In the genomic region with DNA sequence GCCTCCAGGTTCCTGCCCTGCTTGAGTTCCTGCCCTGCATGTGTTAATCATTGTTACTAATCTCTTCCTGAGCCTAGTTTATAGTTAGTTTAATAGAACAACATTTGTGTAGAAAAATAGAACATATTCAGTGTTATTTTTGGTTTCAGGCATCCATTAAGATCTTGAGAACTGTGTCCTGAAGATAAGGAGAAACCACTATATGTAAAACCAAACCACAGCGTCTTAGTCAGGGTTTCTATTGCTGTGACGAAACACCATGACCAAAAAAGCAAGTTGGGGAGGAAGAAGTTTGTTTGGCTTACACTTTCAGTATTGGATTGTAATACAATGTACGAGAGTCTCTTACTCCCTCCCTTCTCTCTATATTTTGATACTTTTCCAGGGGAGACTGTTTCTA, we compare ENCODE assay signal across 28 mouse cellular contexts. TPM values are rescaled to one million over a fixed set of nuclear protein-coding genes. Genes with fewer than 3 reads are reported as not detected.
DNase-seq lines count a peak whose midpoint lies in the region; ATAC-seq and TF ChIP-seq lines count a peak whose summit lies in the region.
"Had no signal": no experiment of that assay in that cellular context is flagged by ENCODE, and none has a peak within 500 bp of the region (broad histone marks: within the 10 kb centered on the region; RNA-seq: fewer than 3 reads in every experiment).

No protein-coding gene starts in this region.

- peaks cover 6% of the 10 kb centered on the region; the same call in 1 of the 2 replicates for H3K4me1 ChIP-seq in kidney, adult 2 months (ENCODE audit: control insufficient read depth, insufficient read depth, low read length)
- H3K4me1 ChIP-seq in kidney, embryonic 14.5 days (ENCODE audit: control insufficient read depth, insufficient read depth, low read length): peaks cover 8% of the 10 kb centered on the region; the same call in 1 of the 2 replicates
- H3K4me1 ChIP-seq: embryonic facial prominence, embryonic 15.5 days; heart, embryonic 12.5 days; heart, embryonic 15.5 days had no signal

- no peak for TF ChIP-seq POLR2A in kidney, adult 2 months (IDR thresholded peaks at IDR 0.05; ENCODE audit: low read depth, low read length)

- DNase-seq in kidney, adult 2 months: peak; percentile 34
- DNase-seq in adrenal gland, adult (ENCODE audit: inconsistent age in 2 of 2, low spot score in 1 of 2): no peak
- no peak for DNase-seq in retina, postnatal 1 day
- DNase-seq: adrenal gland, adult 8-10 months; adrenal gland, postnatal 36 days; cerebellum, adult 18-20 months; cerebellum, adult 9-10 months; cerebellum, postnatal 14 days; forebrain, postnatal 0 days; gastrocnemius, adult 2 months; gastrocnemius, postnatal 14 days; heart, adult 18-20 months; heart, postnatal 10 days; heart, postnatal 36 days had no signal

- no peaks in the 10 kb centered on the region for H3K36me3 ChIP-seq in kidney, adult 2 months (ENCODE audit: control insufficient read depth, insufficient read depth, low read length)
- no peaks in the 10 kb centered on the region for H3K36me3 ChIP-seq in kidney, embryonic 14.5 days (ENCODE audit: control insufficient read depth, insufficient read depth, low read length)
- H3K36me3 ChIP-seq: embryonic facial prominence, embryonic 15.5 days; heart, embryonic 12.5 days; heart, embryonic 15.5 days had no signal

- H3K27ac ChIP-seq in kidney, adult 2 months (ENCODE audit: insufficient read depth, low read depth, low read length): no peak overlapping the region; the same call in 1 of the 2 replicates
- no peak overlapping the region for H3K27ac ChIP-seq in kidney, embryonic 14.5 days (ENCODE audit: low read depth, low read length)
- H3K27ac ChIP-seq: embryonic facial prominence, embryonic 15.5 days; gastrocnemius, adult 2 months; heart, embryonic 15.5 days; hindbrain, embryonic 14.5 days; hindbrain, postnatal 0 days had no signal

- H3K9me3 ChIP-seq in kidney, embryonic 14.5 days (ENCODE audit: control insufficient read depth, low read length): no peaks in the 10 kb centered on the region
- H3K9me3 ChIP-seq: embryonic facial prominence, embryonic 15.5 days; heart, embryonic 12.5 days; heart, embryonic 15.5 days had no signal

- H3K27me3 ChIP-seq in kidney, adult 2 months (replicated peaks; ENCODE audit: control insufficient read depth, insufficient read depth, low read length): no peaks in the 10 kb centered on the region
- no peaks in the 10 kb centered on the region for H3K27me3 ChIP-seq in kidney, embryonic 14.5 days (ENCODE audit: control insufficient read depth, insufficient read depth, low read length)
- H3K27me3 ChIP-seq: embryonic facial prominence, embryonic 15.5 days; heart, embryonic 12.5 days; heart, embryonic 15.5 days had no signal

- 61% methylated on average over 3 of the region's 3 CpGs for WGBS in kidney, adult 2 months
- 82% methylated on average over 3 of the region's 3 CpGs for WGBS in kidney, embryonic 14.5 days

- no peak overlapping the region for H3K4me2 ChIP-seq in kidney, embryonic 14.5 days (replicated peaks; ENCODE audit: low read depth, low read length)
- H3K4me2 ChIP-seq: embryonic facial prominence, embryonic 15.5 days; heart, embryonic 12.5 days; heart, embryonic 15.5 days; hindbrain, embryonic 14.5 days had no signal

- no peak overlapping the region for H3K4me3 ChIP-seq in kidney, adult 2 months (ENCODE audit: insufficient read depth, low read depth, low read length)
- no peak overlapping the region for H3K4me3 ChIP-seq in kidney, embryonic 14.5 days (ENCODE audit: low read length)
- H3K4me3 ChIP-seq: embryonic facial prominence, embryonic 15.5 days; gastrocnemius, adult 2 months; heart, embryonic 12.5 days; heart, embryonic 15.5 days had no signal

- H3K9ac ChIP-seq in kidney, embryonic 14.5 days (ENCODE audit: low read depth, low read length): no peak overlapping the region
- H3K9ac ChIP-seq: embryonic facial prominence, embryonic 15.5 days; forebrain, postnatal 0 days; heart, embryonic 12.5 days; heart, embryonic 15.5 days; hindbrain, embryonic 14.5 days had no signal

- no peak for ATAC-seq in kidney, embryonic 14.5 days (ENCODE audit: low FRiP score, low TSS enrichment)
- peak; percentile 80 for ATAC-seq in common myeloid progenitor, adult 5-6 weeks (replicated peaks; ENCODE audit: low read depth, poor library complexity, severe bottlenecking)
- peak; percentile 53 to 80 for ATAC-seq in hematopoietic stem cell, adult 5-6 weeks (replicated peaks in 1 of 2; ENCODE audit: insufficient read depth in 1 of 2, low FRiP score in 2 of 2, low TSS enrichment in 1 of 2, low read depth in 1 of 2, poor library complexity in 2 of 2, severe bottlenecking in 2 of 2)
- ATAC-seq: CD4-positive, CD25-positive, alpha-beta regulatory T cell, adult 4 months; forebrain, embryonic 14.5 days; forebrain, postnatal 0 days; hindbrain, postnatal 0 days; inflammation-experienced regulatory T-cells, adult 6 months; intestine, embryonic 16.5 days had no signal

- no peak for TF ChIP-seq CTCF in kidney, adult 2 months (conservative IDR thresholded peaks at IDR 0.05; ENCODE audit: insufficient read depth, insufficient read length, low read depth, low read length)

RNA-seq across cellular contexts. Expression of gene Pou3f3, which starts 49.5 kb away (rescaled TPM):
- polyA plus RNA-seq in kidney, adult 2 months (2012; rRNA removed): 14.4 and 18.0 TPM in 2 replicates
- polyA plus RNA-seq in kidney, embryonic 14.5 days (2014; fragmentation: Nextera tagmentation; extraction: Ambion mirVana): 8.5 and 8.8 TPM in 2 replicates
- not detected in 2 replicates for total RNA-seq in common myeloid progenitor, adult 5-6 weeks (2017)
- not detected in 2 replicates for total RNA-seq in hematopoietic stem cell, adult 5-6 weeks (2017)
- total RNA-seq: gastrocnemius, adult 2 months; gastrocnemius, postnatal 14 days; heart, postnatal 10 days; heart, postnatal 36 days; MEL had no signal
- polyA plus RNA-seq: C2C12; inflammation-experienced regulatory T-cells, adult 6 months had no signal
